ENCODE assay signal across 8 mouse cellular contexts in the genomic region with DNA sequence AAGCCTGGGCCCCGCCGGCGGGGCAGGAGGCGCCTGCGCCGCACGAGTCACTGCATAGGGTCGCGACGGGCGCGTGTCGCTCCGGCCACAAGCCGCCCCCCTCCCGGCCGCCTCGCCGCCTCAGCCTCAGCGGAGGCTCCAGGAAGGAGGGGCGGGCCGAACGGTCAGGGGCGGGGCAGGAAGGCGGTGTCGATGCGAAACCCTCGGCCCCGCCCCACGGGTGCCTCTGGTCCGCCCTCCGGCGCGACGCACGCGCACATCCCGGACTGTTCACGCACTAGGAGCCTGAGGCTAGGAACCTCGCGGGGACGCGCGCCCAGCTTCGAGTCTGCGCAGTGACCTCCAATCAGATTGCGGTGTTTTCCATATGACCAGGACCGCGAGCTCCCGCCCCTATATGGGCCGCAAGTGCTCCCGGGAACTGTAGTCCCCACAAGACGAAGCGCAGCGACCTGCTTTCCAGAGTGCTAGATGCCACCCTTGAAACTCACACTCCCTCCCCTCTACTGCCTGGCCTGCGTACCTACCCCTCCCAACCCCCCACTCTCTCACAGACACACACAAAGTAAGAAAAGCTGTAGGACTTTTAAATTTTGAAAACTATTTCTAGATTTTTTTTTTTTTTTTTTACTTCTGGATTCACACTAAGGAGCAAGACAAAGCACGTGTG. TPM values are rescaled to one million over a fixed set of nuclear protein-coding genes. Genes with fewer than 3 reads are reported as not detected.
A peak's percentile ranks its signal among the peaks of the same experiment; 100 is the strongest.
DNase-seq lines count a peak whose midpoint lies in the region; ATAC-seq lines count a peak whose summit lies in the region.

A gene (minus strand): TSS at position 434 of the 670 bp plus-strand sequence.

- ATAC-seq in CD4-positive, CD25-positive, alpha-beta regulatory T cell, adult 4 months = peak; percentile 95
- peak; percentile 100 for ATAC-seq in heart, embryonic 14.5 days (ENCODE audit: insufficient number of reproducible peaks, insufficient read depth, low FRiP score, low read depth)
- ATAC-seq in liver, embryonic 13.5 days (ENCODE audit: low read depth) = peak; percentile 98
- peak; percentile 99 for ATAC-seq in stomach, embryonic 16.5 days (ENCODE audit: insufficient read depth, low FRiP score)

- no peaks in the 10 kb centered on the region for H3K36me3 ChIP-seq in heart, embryonic 14.5 days (ENCODE audit: control insufficient read depth, insufficient read depth, low read length)
- no peaks in the 10 kb centered on the region for H3K36me3 ChIP-seq in liver, embryonic 13.5 days
- no peaks in the 10 kb centered on the region for H3K36me3 ChIP-seq in stomach, embryonic 16.5 days (ENCODE audit: control insufficient read depth, insufficient read depth, low read length)

- H3K9ac ChIP-seq in heart, embryonic 14.5 days (ENCODE audit: low read length) = peak within 1 kb of the TSS; percentile 96
- peak within 1 kb of the TSS; percentile 93 for H3K9ac ChIP-seq in liver, embryonic 13.5 days
- peak within 1 kb of the TSS; percentile 83 for H3K9ac ChIP-seq in stomach, embryonic 16.5 days (ENCODE audit: low read length)

- under 1% methylated on average over 54 of the region's 57 CpGs for WGBS in heart, embryonic 14.5 days
- WGBS in liver, embryonic 13.5 days (ENCODE audit: insufficient replicate concordance) = under 1% methylated on average over 53 of the region's 57 CpGs
- under 1% methylated on average over 45 of the region's 57 CpGs for whole genome bisulfite sequencing in stomach, embryonic 16.5 days

- H3K4me2 ChIP-seq in heart, embryonic 14.5 days (ENCODE audit: low read length) = peak within 1 kb of the TSS; percentile 79
- peak within 1 kb of the TSS; percentile 96 for H3K4me2 ChIP-seq in liver, embryonic 13.5 days
- peak within 1 kb of the TSS; percentile 91 for H3K4me2 ChIP-seq in stomach, embryonic 16.5 days (ENCODE audit: low read depth, low read length)

- peak within 1 kb of the TSS; percentile 62 to 94 for H3K4me3 ChIP-seq in heart, embryonic 14.5 days (ENCODE audit: control insufficient read depth in 1 of 2, insufficient read depth in 1 of 2, low read depth in 1 of 2, low read length in 2 of 2)
- peak within 1 kb of the TSS; percentile 83 for H3K4me3 ChIP-seq in liver, embryonic 13.5 days (replicated peaks)
- H3K4me3 ChIP-seq in stomach, embryonic 16.5 days (replicated peaks; ENCODE audit: low read length) = peak within 1 kb of the TSS; percentile 77

- H3K9me3 ChIP-seq in heart, embryonic 14.5 days (ENCODE audit: control insufficient read depth, low read length) = no peaks in the 10 kb centered on the region
- no peaks in the 10 kb centered on the region for H3K9me3 ChIP-seq in liver, embryonic 13.5 days (replicated peaks)
- H3K9me3 ChIP-seq in stomach, embryonic 16.5 days (replicated peaks; ENCODE audit: control insufficient read depth, low read length) = no peaks in the 10 kb centered on the region

- no peaks in the 10 kb centered on the region for H3K27me3 ChIP-seq in heart, embryonic 14.5 days (ENCODE audit: control insufficient read depth, insufficient read depth, low read length)
- no peaks in the 10 kb centered on the region for H3K27me3 ChIP-seq in liver, embryonic 13.5 days
- no peaks in the 10 kb centered on the region for H3K27me3 ChIP-seq in stomach, embryonic 16.5 days (ENCODE audit: control insufficient read depth, insufficient read depth, low read length)

- peaks cover 5 to 17% of the 10 kb centered on the region in 2 experiments for H3K4me1 ChIP-seq in heart, embryonic 14.5 days (ENCODE audit: control insufficient read depth in 2 of 2, insufficient read depth in 2 of 2, low read length in 2 of 2)
- peaks cover 34% of the 10 kb centered on the region for H3K4me1 ChIP-seq in liver, embryonic 13.5 days (replicated peaks)
- H3K4me1 ChIP-seq in stomach, embryonic 16.5 days (ENCODE audit: control insufficient read depth, insufficient read depth, low read length) = peaks cover 7% of the 10 kb centered on the region

- peak; percentile 99 for DNase-seq in c-Kit-negative CD71-positive TER-119-positive erythroid progenitor cells, embryonic 14.5 days (ENCODE audit: low read depth, low spot score)
- peak; percentile 99 for DNase-seq in fibroblast of lung, adult 2 months (ENCODE audit: low read depth)
- peak; percentile 100 for DNase-seq in kidney, postnatal 14 days
- peak; percentile 99 for DNase-seq in liver, embryonic 13.5 days
- peak; percentile 97 for DNase-seq in neural tube, embryonic 10.5 days (ENCODE audit: extremely low spot score, low spot score)

- peak within 1 kb of the TSS; percentile 27 to 75 for H3K27ac ChIP-seq in heart, embryonic 14.5 days (replicated peaks in 1 of 2; ENCODE audit: control insufficient read depth in 1 of 2, insufficient read depth in 1 of 2, low read depth in 2 of 2, low read length in 2 of 2)
- H3K27ac ChIP-seq in liver, embryonic 13.5 days = peak within 1 kb of the TSS; percentile 80
- H3K27ac ChIP-seq in stomach, embryonic 16.5 days (ENCODE audit: low read length) = peak within 1 kb of the TSS; percentile 44

RNA-seq across cellular contexts. Expression of the gene that starts here (rescaled TPM):
- 10 to 100 TPM; 11.1 to 11.2 TPM for polyA plus RNA-seq in CD4-positive, CD25-positive, alpha-beta regulatory T cell, adult 4 months (2017; shearing (Covaris generic))
- polyA plus RNA-seq in heart, embryonic 14.5 days (2014; fragmentation: Nextera tagmentation; extraction: Ambion mirVana) = 11.0 and 13.0 TPM in 2 replicates
- polyA plus RNA-seq in liver, embryonic 13.5 days (2015; fragmentation: Nextera tagmentation; extraction: Ambion mirVana) = 2.9 and 3.3 TPM in 2 replicates
- polyA plus RNA-seq in stomach, embryonic 16.5 days (2015; fragmentation: Nextera tagmentation; extraction: Ambion mirVana) = 6.2 and 9.6 TPM in 2 replicates

Comparison
In these comparisons a context has a peak if more than half of its experiments do, and no peak if none do; other contexts are left out.
1. Peak in every context shown above with its lines: DNase-seq, ATAC-seq, H3K4me3 ChIP-seq and H3K27ac ChIP-seq.